Mouse (Mus musculus) WW6 (cell line): Measurements from ENCODE around the gene B3gat3.
"Not testable (repeated sequence)": the region's sequence is repeated elsewhere in the genome, so short reads cannot be mapped to it uniquely, and the experiment has no call there.

Experiments
- DNase-seq: peaks from one replicate; pipeline ENCODE4 v3.0.0-alpha.2; 2013; ENCODE audit warnings: low read depth, low spot score

B3gat3 gene

GRCm38 (mm10) chr19:8942276-8942964 lies 22.2 kb downstream of the B3gat3 start:
- no peak for DNase-seq

- no peak for DNase-seq
Measured at GRCm38 (mm10) chr19:8943047-8943446, 22.9 kb downstream of the B3gat3 start.

- no peak for DNase-seq
Measured at GRCm38 (mm10) chr19:8944062-8944461, 23.9 kb downstream of the B3gat3 start.

- DNase-seq = no peak
Measured at GRCm38 (mm10) chr19:8944750-8945149, 24.6 kb downstream of the B3gat3 start.

GRCm38 (mm10) chr19:8945251-8945650 lies 25.1 kb downstream of the B3gat3 start:
- DNase-seq = no peak

GRCm38 (mm10) chr19:8946929-8947328 lies 26.8 kb downstream of the B3gat3 start:
- no peak for DNase-seq

- no peak for DNase-seq
Measured at GRCm38 (mm10) chr19:8950190-8950589, 30.0 kb downstream of the B3gat3 start.

- DNase-seq = no peak
Measured at GRCm38 (mm10) chr19:8952241-8952640, 32.1 kb downstream of the B3gat3 start.

GRCm38 (mm10) chr19:8953135-8954039 lies 33.2 kb downstream of the B3gat3 start, which contains the start of gene Tut1:
Gene Tut1, plus strand, starts transcription at chr19:8953847.
- peak; percentile 94 for DNase-seq

- no peak for DNase-seq
Measured at GRCm38 (mm10) chr19:8954171-8954570, 34.0 kb downstream of the B3gat3 start.

- DNase-seq = no peak
Measured at GRCm38 (mm10) chr19:8962256-8962655, 42.1 kb downstream of the B3gat3 start.

- DNase-seq = no peak
Measured at GRCm38 (mm10) chr19:8965075-8965474, 44.9 kb downstream of the B3gat3 start.

GRCm38 (mm10) chr19:8965771-8966170 lies 45.6 kb downstream of the B3gat3 start:
- no peak for DNase-seq

- no peak for DNase-seq
Measured at GRCm38 (mm10) chr19:8966198-8966589, 46.0 kb downstream of the B3gat3 start.

GRCm38 (mm10) chr19:8966590-8967372 lies 46.6 kb downstream of the B3gat3 start, which contains the start of gene Eef1g:
Gene Eef1g, plus strand, starts transcription at chr19:8967041.
- peak; percentile 99 for DNase-seq

GRCm38 (mm10) chr19:8967373-8967743 lies 47.2 kb downstream of the B3gat3 start:
- DNase-seq = no peak

GRCm38 (mm10) chr19:8967893-8968292 lies 47.7 kb downstream of the B3gat3 start:
- no peak for DNase-seq

- DNase-seq = not testable (repeated sequence)
Measured at GRCm38 (mm10) chr19:8972491-8972890, 52.3 kb downstream of the B3gat3 start.

- no peak for DNase-seq
Measured at GRCm38 (mm10) chr19:8974638-8975037, 54.5 kb downstream of the B3gat3 start.

GRCm38 (mm10) chr19:8975491-8975890 lies 55.3 kb downstream of the B3gat3 start:
- no peak for DNase-seq

GRCm38 (mm10) chr19:8976535-8976934 lies 56.4 kb downstream of the B3gat3 start:
- DNase-seq = no peak
